Mouse (Mus musculus): ENCODE measurements around the gene Smarca2. TPM values are rescaled to one million over a fixed set of nuclear protein-coding genes. Genes with fewer than 3 reads are reported as not detected.

Gene Smarca2
- polyA plus RNA-seq, 1 experiment from 2014 or later = 91.9 TPM

- Histone ChIP-seq H3K4me1 (peaks cover 37% of the 10 kb centered on the region), H3K4me2 (no peak overlapping the region), H3K27me3 (no peaks in the 10 kb centered on the region), H3K4me3 (no peak overlapping the region), H3K9ac (no peak overlapping the region), H3K9me3 (no peaks in the 10 kb centered on the region), H3K27ac (no peak overlapping the region), H3K36me3 (peaks cover 17% of the 10 kb centered on the region)
- WGBS = 87% methylated on average over 5 of the region's 5 CpGs
- ATAC-seq (ENCODE audit: insufficient number of reproducible peaks, insufficient read depth, low FRiP score, low TSS enrichment, low read depth) = no peak
Measured at GRCm38 (mm10) chr19:26617287-26617686, 12.4 kb downstream of the Smarca2 start.

- H3K9ac ChIP-seq = 0 out of 2 replicates have a peak overlapping the region, but pooled peaks have one; percentile 21
- WGBS = 49% methylated on average over 8 of the region's 8 CpGs
- ATAC-seq (ENCODE audit: insufficient number of reproducible peaks, insufficient read depth, low FRiP score, low TSS enrichment, low read depth) = no peak
- no peak overlapping the region for H3K4me3 ChIP-seq
- no peak overlapping the region for H3K4me2 ChIP-seq
- H3K27me3 ChIP-seq = no peaks in the 10 kb centered on the region
- 0 out of 2 replicates have a peak overlapping the region, but pooled peaks have one; percentile 28 for H3K27ac ChIP-seq
- peaks cover 11% of the 10 kb centered on the region; the same call in 1 of the 2 replicates for H3K4me1 ChIP-seq
- H3K36me3 ChIP-seq = peaks cover 45% of the 10 kb centered on the region
- H3K9me3 ChIP-seq = no peaks in the 10 kb centered on the region
Measured at GRCm38 (mm10) chr19:26630712-26631235, 25.9 kb downstream of the Smarca2 start.

GRCm38 (mm10) chr19:26632228-26632627, 27.4 kb downstream of the Smarca2 start:
- H3K4me3 ChIP-seq = no peak overlapping the region
- H3K4me2 ChIP-seq = no peak overlapping the region
- no peaks in the 10 kb centered on the region for H3K27me3 ChIP-seq
- H3K36me3 ChIP-seq = peaks cover 47% of the 10 kb centered on the region
- no peak overlapping the region for H3K9ac ChIP-seq
- peaks cover 11% of the 10 kb centered on the region; the same call in 1 of the 2 replicates for H3K4me1 ChIP-seq
- no peak overlapping the region for H3K27ac ChIP-seq
- no peaks in the 10 kb centered on the region for H3K9me3 ChIP-seq
- WGBS = 84% methylated on average over 5 of the region's 5 CpGs
- ATAC-seq (ENCODE audit: insufficient number of reproducible peaks, insufficient read depth, low FRiP score, low TSS enrichment, low read depth) = no peak

GRCm38 (mm10) chr19:26640556-26640955, 35.7 kb downstream of the Smarca2 start:
- H3K36me3 ChIP-seq = peaks cover 32% of the 10 kb centered on the region
- no peaks in the 10 kb centered on the region; the same call in 1 of the 2 replicates for H3K4me1 ChIP-seq
- H3K9me3 ChIP-seq = no peaks in the 10 kb centered on the region
- ATAC-seq (ENCODE audit: insufficient number of reproducible peaks, insufficient read depth, low FRiP score, low TSS enrichment, low read depth) = no peak
- no peak overlapping the region for H3K9ac ChIP-seq
- no peak overlapping the region for H3K27ac ChIP-seq
- no peak overlapping the region for H3K4me3 ChIP-seq
- WGBS = 87% methylated on average over 13 of the region's 13 CpGs
- no peaks in the 10 kb centered on the region for H3K27me3 ChIP-seq
- H3K4me2 ChIP-seq = no peak overlapping the region

- ATAC-seq (ENCODE audit: insufficient number of reproducible peaks, insufficient read depth, low FRiP score, low TSS enrichment, low read depth) = no peak
- Histone ChIP-seq H3K27me3 (no peaks in the 10 kb centered on the region), H3K9me3 (no peaks in the 10 kb centered on the region), H3K4me3 (no peak overlapping the region), H3K4me1 (no peaks in the 10 kb centered on the region; the same call in 1 of the 2 replicates), H3K36me3 (peaks cover 34% of the 10 kb centered on the region), H3K27ac (no peak overlapping the region), H3K9ac (no peak overlapping the region), H3K4me2 (no peak overlapping the region)
- WGBS = 67% methylated on average over 10 of the region's 10 CpGs
Measured at GRCm38 (mm10) chr19:26641269-26641668, 36.4 kb downstream of the Smarca2 start.

GRCm38 (mm10) chr19:26643011-26643410, 38.2 kb downstream of the Smarca2 start:
- 63% methylated on average over 4 of the region's 4 CpGs for WGBS
- Histone ChIP-seq H3K4me2 (no peak overlapping the region), H3K9ac (no peak overlapping the region), H3K27ac (no peak overlapping the region), H3K36me3 (peaks cover 38% of the 10 kb centered on the region), H3K9me3 (no peaks in the 10 kb centered on the region), H3K4me1 (no peaks in the 10 kb centered on the region; the same call in 1 of the 2 replicates), H3K4me3 (no peak overlapping the region), H3K27me3 (no peaks in the 10 kb centered on the region)
- ATAC-seq (ENCODE audit: insufficient number of reproducible peaks, insufficient read depth, low FRiP score, low TSS enrichment, low read depth) = no peak

- Histone ChIP-seq H3K36me3 (peaks cover 43% of the 10 kb centered on the region), H3K4me2 (no peak overlapping the region), H3K27ac (no peak overlapping the region), H3K4me1 (no peaks in the 10 kb centered on the region; the same call in 1 of the 2 replicates), H3K4me3 (no peak overlapping the region), H3K9me3 (no peaks in the 10 kb centered on the region), H3K27me3 (no peaks in the 10 kb centered on the region), H3K9ac (no peak overlapping the region)
- WGBS = 58% methylated on average over 4 of the region's 4 CpGs
- ATAC-seq (ENCODE audit: insufficient number of reproducible peaks, insufficient read depth, low FRiP score, low TSS enrichment, low read depth) = no peak
Measured at GRCm38 (mm10) chr19:26643936-26644335, 39.1 kb downstream of the Smarca2 start.

- Histone ChIP-seq H3K27ac (no peak overlapping the region), H3K4me1 (no peaks in the 10 kb centered on the region; the same call in 1 of the 2 replicates), H3K27me3 (no peaks in the 10 kb centered on the region), H3K9me3 (no peaks in the 10 kb centered on the region), H3K9ac (no peak overlapping the region), H3K36me3 (peaks cover 53% of the 10 kb centered on the region), H3K4me2 (no peak overlapping the region), H3K4me3 (no peak overlapping the region)
- 84% methylated on average over 3 of the region's 3 CpGs for WGBS
- no peak for ATAC-seq (ENCODE audit: insufficient number of reproducible peaks, insufficient read depth, low FRiP score, low TSS enrichment, low read depth)
Measured at GRCm38 (mm10) chr19:26645016-26645415, 40.2 kb downstream of the Smarca2 start.

GRCm38 (mm10) chr19:26646128-26646527, 41.3 kb downstream of the Smarca2 start:
- Histone ChIP-seq H3K4me3 (no peak overlapping the region), H3K4me1 (no peaks in the 10 kb centered on the region), H3K9ac (no peak overlapping the region), H3K4me2 (no peak overlapping the region), H3K27ac (no peak overlapping the region), H3K27me3 (no peaks in the 10 kb centered on the region), H3K9me3 (no peaks in the 10 kb centered on the region), H3K36me3 (peaks cover 51% of the 10 kb centered on the region)
- WGBS = 28% methylated on average over 2 of the region's 2 CpGs
- ATAC-seq (ENCODE audit: insufficient number of reproducible peaks, insufficient read depth, low FRiP score, low TSS enrichment, low read depth) = no peak

GRCm38 (mm10) chr19:26650585-26651273, 45.9 kb downstream of the Smarca2 start:
- ATAC-seq (ENCODE audit: insufficient number of reproducible peaks, insufficient read depth, low FRiP score, low TSS enrichment, low read depth) = no peak
- H3K4me1 ChIP-seq = no peaks in the 10 kb centered on the region

GRCm38 (mm10) chr19:26658324-26658723, 53.5 kb downstream of the Smarca2 start:
- no peaks in the 10 kb centered on the region for H3K9me3 ChIP-seq
- peaks cover 46% of the 10 kb centered on the region for H3K36me3 ChIP-seq
- no peak overlapping the region for H3K27ac ChIP-seq
- no peak overlapping the region for H3K4me3 ChIP-seq
- 69% methylated on average over 7 of the region's 7 CpGs for WGBS
- no peak overlapping the region for H3K4me2 ChIP-seq
- peaks cover 6% of the 10 kb centered on the region; the same call in 1 of the 2 replicates for H3K4me1 ChIP-seq
- no peak for ATAC-seq (ENCODE audit: insufficient number of reproducible peaks, insufficient read depth, low FRiP score, low TSS enrichment, low read depth)
- H3K9ac ChIP-seq = no peak overlapping the region
- H3K27me3 ChIP-seq = no peaks in the 10 kb centered on the region

More at GRCm38 (mm10) chr19:26650585-26651273, 45.9 kb downstream of the Smarca2 start:
- H3K36me3 ChIP-seq = peaks cover 82% of the 10 kb centered on the region
- 81% methylated on average over 7 of the region's 7 CpGs for WGBS
- no peak overlapping the region for H3K4me3 ChIP-seq
- no peak overlapping the region for H3K27ac ChIP-seq
- no peaks in the 10 kb centered on the region for H3K27me3 ChIP-seq
- no peak overlapping the region for H3K4me2 ChIP-seq
- H3K9ac ChIP-seq = no peak overlapping the region
- H3K9me3 ChIP-seq = no peaks in the 10 kb centered on the region

- Histone ChIP-seq H3K9ac (no peak overlapping the region), H3K4me3 (no peak overlapping the region), H3K27ac (no peak overlapping the region), H3K9me3 (no peaks in the 10 kb centered on the region), H3K4me2 (no peak overlapping the region), H3K36me3 (peaks cover 40% of the 10 kb centered on the region), H3K4me1 (peaks cover 6% of the 10 kb centered on the region; the same call in 1 of the 2 replicates), H3K27me3 (no peaks in the 10 kb centered on the region)
- WGBS = 52% methylated on average over 5 of the region's 5 CpGs
- no peak for ATAC-seq (ENCODE audit: insufficient number of reproducible peaks, insufficient read depth, low FRiP score, low TSS enrichment, low read depth)
Measured at GRCm38 (mm10) chr19:26659976-26660375, 55.1 kb downstream of the Smarca2 start.

All from embryonic facial prominence, embryonic 13.5 days (tissue).